Comparison of ENCODE assay signal across 13 mouse cellular contexts in the genomic region with DNA sequence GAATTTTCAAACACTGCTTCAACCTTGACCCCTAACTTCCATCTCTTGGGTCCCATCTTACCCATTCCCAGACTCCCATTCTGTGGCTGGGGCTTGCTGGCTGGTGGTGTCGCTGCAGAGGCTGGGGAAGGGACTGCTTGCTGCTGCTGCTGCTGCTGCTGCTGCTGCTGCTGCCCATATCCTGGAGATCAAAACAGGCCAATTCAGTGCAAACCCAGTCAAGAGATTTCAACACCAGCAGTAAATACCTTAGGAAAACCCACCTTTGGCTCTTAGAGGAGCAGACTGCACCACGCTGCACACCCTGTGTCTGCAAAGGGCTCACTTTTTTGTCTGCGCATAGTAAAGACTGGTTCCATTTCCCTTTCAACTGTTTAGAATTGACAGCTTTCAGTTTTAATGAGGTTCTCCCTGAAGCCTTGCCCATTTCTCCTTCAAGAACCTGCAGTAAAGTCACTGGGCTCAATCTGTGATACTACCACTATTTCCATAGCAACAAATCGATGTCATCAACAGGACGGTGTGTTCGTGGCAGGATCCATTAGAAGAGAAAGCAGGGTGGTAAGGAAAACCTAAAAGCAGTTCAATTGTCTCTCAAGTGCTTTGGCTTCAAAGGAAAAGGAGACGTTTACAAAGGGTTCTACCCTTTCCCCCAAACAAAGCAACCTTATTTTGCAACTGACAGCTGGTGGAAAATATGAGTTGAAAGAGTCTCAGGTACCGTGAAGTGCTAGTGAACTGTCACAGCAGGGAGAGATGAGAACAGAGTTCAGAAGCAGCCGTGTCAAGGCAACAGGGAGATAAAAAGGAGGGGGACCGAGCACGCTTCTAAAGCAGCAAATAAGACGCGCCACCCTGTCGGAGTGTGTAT. TPM values are rescaled to one million over a fixed set of nuclear protein-coding genes. Genes with fewer than 3 reads are reported as not detected.
DNase-seq lines count a peak whose midpoint lies in the region; ATAC-seq and TF ChIP-seq lines count a peak whose summit lies in the region.
"Had no signal": no experiment of that assay in that cellular context is flagged by ENCODE, and none has a peak within 500 bp of the region (broad histone marks: within the 10 kb centered on the region; RNA-seq: fewer than 3 reads in every experiment).

No protein-coding gene starts in this region.

- TF ChIP-seq CTCF in brain, embryonic 14.5 days (IDR thresholded peaks at IDR 0.05; ENCODE audit: borderline replicate concordance, extremely low read depth, insufficient read depth, insufficient read length): no peak

- peak; percentile 56 to 58 for DNase-seq in CD8-positive naive resting alpha-beta T cell, adult 2 months (ENCODE audit: low read depth in 2 of 2, low spot score in 2 of 2)
- DNase-seq in brain, embryonic 14.5 days (ENCODE audit: low read depth): peak; percentile 71
- no peak for DNase-seq in urinary bladder, postnatal 4 days (ENCODE audit: low spot score in 2 of 2)
- DNase-seq in c-Kit-positive CD71-positive TER-119-positive erythroid progenitor cells, embryonic 14.5 days (ENCODE audit: low spot score): no peak
- DNase-seq: adrenal gland, postnatal 10 days; cerebellum, adult 9-10 months; gastrocnemius, postnatal 25 days; liver, embryonic 13.5 days had no signal

- no peak overlapping the region for H3K27ac ChIP-seq in intestine, embryonic 15.5 days
- no peak overlapping the region for H3K27ac ChIP-seq in intestine, embryonic 16.5 days (ENCODE audit: low read length)
- 0 out of 2 replicates have a peak overlapping the region, but pooled peaks have one; percentile 19 for H3K27ac ChIP-seq in neural tube, embryonic 15.5 days (replicated peaks)
- H3K27ac ChIP-seq: embryonic facial prominence, embryonic 15.5 days; liver, embryonic 13.5 days had no signal

- 0 out of 2 replicates have a peak, but pooled peaks cover 10% of the 10 kb centered on the region for H3K4me1 ChIP-seq in intestine, embryonic 15.5 days (replicated peaks)
- H3K4me1 ChIP-seq in intestine, embryonic 16.5 days (ENCODE audit: control insufficient read depth, insufficient read depth, low read length): peaks cover 7% of the 10 kb centered on the region
- peaks cover 17% of the 10 kb centered on the region for H3K4me1 ChIP-seq in neural tube, embryonic 15.5 days

- ATAC-seq in intestine, embryonic 15.5 days: no peak
- no peak for ATAC-seq in intestine, embryonic 16.5 days
- ATAC-seq in neural tube, embryonic 15.5 days (ENCODE audit: low FRiP score): no peak
- no peak for ATAC-seq in megakaryocyte-erythroid progenitor cell, adult 5-6 weeks (replicated peaks; ENCODE audit: low FRiP score, low TSS enrichment, poor library complexity, severe bottlenecking)

- WGBS in intestine, embryonic 15.5 days: 48% methylated on average over 14 of the region's 14 CpGs
- 46% methylated on average over 14 of the region's 14 CpGs for WGBS in intestine, embryonic 16.5 days
- 48% methylated on average over 14 of the region's 14 CpGs for WGBS in neural tube, embryonic 15.5 days

- H3K4me2 ChIP-seq in intestine, embryonic 15.5 days (replicated peaks): peak overlapping the region; percentile 2; the same call in 1 of the 2 replicates
- no peak overlapping the region for H3K4me2 ChIP-seq in intestine, embryonic 16.5 days (ENCODE audit: low read depth, low read length)
- H3K4me2 ChIP-seq in neural tube, embryonic 15.5 days: no peak overlapping the region
- H3K4me2 ChIP-seq: embryonic facial prominence, embryonic 15.5 days; liver, embryonic 13.5 days had no signal

- peaks cover 22% of the 10 kb centered on the region for H3K36me3 ChIP-seq in intestine, embryonic 15.5 days
- peaks cover 4% of the 10 kb centered on the region; the same call in 1 of the 2 replicates for H3K36me3 ChIP-seq in intestine, embryonic 16.5 days (ENCODE audit: control insufficient read depth, insufficient read depth, low read length)
- H3K36me3 ChIP-seq in neural tube, embryonic 15.5 days: peaks cover 16% of the 10 kb centered on the region

- no peak for TF ChIP-seq POLR2A in brain, embryonic 14.5 days (IDR thresholded peaks at IDR 0.05; ENCODE audit: borderline replicate concordance, extremely low read depth, insufficient read depth, insufficient read length, poor library complexity, severe bottlenecking)

- H3K27me3 ChIP-seq in intestine, embryonic 15.5 days (replicated peaks): no peaks in the 10 kb centered on the region
- H3K27me3 ChIP-seq in intestine, embryonic 16.5 days (replicated peaks; ENCODE audit: control insufficient read depth, insufficient read depth, low read length): no peaks in the 10 kb centered on the region
- no peaks in the 10 kb centered on the region for H3K27me3 ChIP-seq in neural tube, embryonic 15.5 days (replicated peaks)
- H3K27me3 ChIP-seq: embryonic facial prominence, embryonic 15.5 days; liver, embryonic 13.5 days had no signal

- no peaks in the 10 kb centered on the region for H3K9me3 ChIP-seq in intestine, embryonic 15.5 days
- no peaks in the 10 kb centered on the region for H3K9me3 ChIP-seq in intestine, embryonic 16.5 days (ENCODE audit: control insufficient read depth, low read length)
- no peaks in the 10 kb centered on the region for H3K9me3 ChIP-seq in neural tube, embryonic 15.5 days (replicated peaks)
- H3K9me3 ChIP-seq: embryonic facial prominence, embryonic 15.5 days; liver, embryonic 13.5 days had no signal

- no peak overlapping the region for H3K9ac ChIP-seq in intestine, embryonic 15.5 days
- no peak overlapping the region for H3K9ac ChIP-seq in intestine, embryonic 16.5 days (ENCODE audit: low read depth, low read length)
- H3K9ac ChIP-seq in neural tube, embryonic 15.5 days (replicated peaks): no peak overlapping the region
- H3K9ac ChIP-seq: embryonic facial prominence, embryonic 15.5 days; liver, embryonic 13.5 days had no signal

- no peak overlapping the region for H3K4me3 ChIP-seq in intestine, embryonic 15.5 days (replicated peaks)
- no peak overlapping the region for H3K4me3 ChIP-seq in intestine, embryonic 16.5 days (ENCODE audit: low read length)
- H3K4me3 ChIP-seq in neural tube, embryonic 15.5 days (replicated peaks): no peak overlapping the region
- H3K4me3 ChIP-seq: embryonic facial prominence, embryonic 15.5 days; liver, embryonic 13.5 days had no signal

RNA-seq across cellular contexts. Expression of a gene that starts 29.5 kb away (rescaled TPM):
- polyA plus RNA-seq in intestine, embryonic 15.5 days (2015; fragmentation: Nextera tagmentation; extraction: Ambion mirVana): 86.2 and 100 TPM in 2 replicates
- 82.8 and 91.9 TPM in 2 replicates for polyA plus RNA-seq in intestine, embryonic 16.5 days (2015; fragmentation: Nextera tagmentation; extraction: Ambion mirVana)
- 49.2 and 53.3 TPM in 2 replicates for polyA plus RNA-seq in brain, embryonic 14.5 days (2012; rRNA removed)
- 51.3 and 71.1 TPM in 2 replicates for polyA plus RNA-seq in neural tube, embryonic 15.5 days (2015; fragmentation: Nextera tagmentation; extraction: Ambion mirVana)
- total RNA-seq in megakaryocyte-erythroid progenitor cell, adult 5-6 weeks (2014; fragmentation: Nextera tagmentation): 96.8 and 101 TPM in 2 replicates
- total RNA-seq in megakaryocyte-erythroid progenitor cell, adult 5-6 weeks (2017): 168 and 179 TPM in 2 replicates

RNA-seq across cellular contexts. Expression of a gene that starts 29.6 kb away (rescaled TPM):
- 9.2 and 9.3 TPM in 2 replicates for polyA plus RNA-seq in intestine, embryonic 15.5 days (2015; fragmentation: Nextera tagmentation; extraction: Ambion mirVana)
- 7.2 and 8.2 TPM in 2 replicates for polyA plus RNA-seq in intestine, embryonic 16.5 days (2015; fragmentation: Nextera tagmentation; extraction: Ambion mirVana)
- 9.0 and 9.9 TPM in 2 replicates for polyA plus RNA-seq in brain, embryonic 14.5 days (2012; rRNA removed)
- 14.6 and 18.7 TPM in 2 replicates for polyA plus RNA-seq in neural tube, embryonic 15.5 days (2015; fragmentation: Nextera tagmentation; extraction: Ambion mirVana)
- 4.0 and 12.1 TPM in 2 replicates for total RNA-seq in megakaryocyte-erythroid progenitor cell, adult 5-6 weeks (2014; fragmentation: Nextera tagmentation)
- 9.2 and 16.7 TPM in 2 replicates for total RNA-seq in megakaryocyte-erythroid progenitor cell, adult 5-6 weeks (2017)

Comparison
In these comparisons a context has a peak if more than half of its experiments do, and no peak if none do; other contexts are left out.
1. DNase-seq: peak in CD8-positive naive resting alpha-beta T cell, adult 2 months (2 of 2) and brain, embryonic 14.5 days (single experiment); none in urinary bladder, postnatal 4 days (0 of 2) and c-Kit-positive CD71-positive TER-119-positive erythroid progenitor cells, embryonic 14.5 days (single experiment).